Mouse (Mus musculus) lung, adult 2 months (tissue): ENCODE measurements around the gene Hist1h2bg.
"Not testable (repeated sequence)": the region's sequence is repeated elsewhere in the genome, so short reads cannot be mapped to it uniquely, and the experiment has no call there.

Experiments
- CTCF ChIP-seq: fragments of 200-500 bp; IDR thresholded peaks from 2 replicates; pipeline ENCODE4 v1.5.1; 2011; ENCODE audit warnings: mild to moderate bottlenecking, low read length, control low read depth; ENCODE audit not compliant: insufficient read depth
- POLR2A ChIP-seq: fragments of 200-500 bp; IDR thresholded peaks from 2 replicates; pipeline ENCODE4 v1.6.1; 2011; ENCODE audit warnings: low read depth, mild to moderate bottlenecking, control low read depth, low read length, borderline replicate concordance; ENCODE audit errors: extremely low read depth

DNA sequence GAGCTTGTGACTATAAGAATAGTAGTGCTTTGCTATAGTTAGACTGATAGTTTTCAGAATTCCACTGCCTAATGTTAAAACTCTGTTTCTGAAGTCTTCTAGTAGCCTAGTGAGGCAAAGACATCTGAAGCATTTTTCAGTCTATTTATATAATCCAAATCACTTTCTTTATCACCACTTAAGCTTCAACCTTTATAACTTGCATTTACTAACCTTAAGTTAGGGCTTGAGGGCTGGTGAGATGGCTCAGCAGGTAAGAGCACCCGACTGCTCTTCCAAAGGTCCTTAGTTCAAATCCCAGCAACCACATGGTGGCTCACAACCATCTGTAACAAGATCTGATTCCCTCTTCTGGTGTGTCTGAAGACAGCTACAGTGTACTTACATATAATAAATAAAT, 31.4 kb upstream of the Hist1h2bg start:
- TF ChIP-seq POLR2A, CTCF: not testable (repeated sequence)
